Mouse (Mus musculus) liver, embryonic 14.5 days (tissue): Measurements from ENCODE around the gene Fkbpl.
A peak's percentile ranks its signal among the peaks of the same experiment; 100 is the strongest.

ENCODE experiments used
- CTCF ChIP-seq: IDR thresholded peaks from 2 replicates; pipeline ENCODE4 v1.5.1; 2016; ENCODE audit warnings: antibody characterized with exemption, low read depth, control low read depth
- EP300 ChIP-seq: IDR thresholded peaks from 2 replicates; pipeline ENCODE4 v1.6.1; 2016; ENCODE audit warnings: antibody characterized with exemption, low read depth

GRCm38 (mm10) chr17:34653746-34654285 lies 9.3 kb downstream of the Fkbpl start:
- TF ChIP-seq CTCF: peak; percentile 86
- TF ChIP-seq EP300: no peak
